Mouse (Mus musculus) Muller cell, postnatal 12 days (primary cell): Measurements from ENCODE around the gene B230307C23Rik.
"Not testable (repeated sequence)": the region's sequence is repeated elsewhere in the genome, so short reads cannot be mapped to it uniquely, and the experiment has no call there.

Source experiments
- DNase-seq: peaks from one replicate; pipeline ENCODE4 v3.0.0-alpha.2; 2015; ENCODE audit errors: inconsistent ontology term

B230307C23Rik gene

GRCm38 (mm10) chr16:98022081-98022480, 25.0 kb downstream of the B230307C23Rik start:
- DNase-seq: no peak

DNA sequence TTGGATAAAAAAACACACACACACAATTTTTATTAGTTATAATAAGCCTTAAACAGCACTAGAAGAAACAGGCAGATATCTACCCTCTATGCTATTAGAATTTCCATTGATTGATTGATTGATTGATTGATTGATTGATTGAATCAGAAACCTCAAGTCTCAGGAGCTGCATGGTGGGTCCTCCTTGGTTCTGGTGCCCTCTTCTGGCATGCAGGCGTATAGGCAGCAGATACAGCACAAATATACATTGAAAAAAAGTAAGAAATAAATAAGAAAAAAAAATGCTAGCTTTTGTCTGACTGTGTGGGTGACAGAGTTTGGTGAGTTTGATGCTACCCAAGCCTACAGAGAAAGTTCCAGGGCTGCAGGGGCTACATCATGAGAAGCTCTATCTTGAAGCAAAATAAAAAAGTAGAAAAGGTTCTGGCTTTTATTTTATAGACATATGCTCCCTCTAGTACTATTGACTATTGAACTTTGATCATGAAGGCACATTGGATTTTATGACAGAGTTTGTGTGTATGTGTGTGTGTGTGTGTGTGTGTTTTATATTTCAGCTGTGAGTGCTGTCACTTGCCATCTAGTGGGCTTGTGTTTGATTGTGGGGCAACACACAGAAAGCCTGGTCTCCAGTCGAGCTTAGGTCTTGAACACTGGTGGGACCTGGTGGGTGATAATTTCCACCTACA, 25.7 kb downstream of the B230307C23Rik start:
- DNase-seq: no peak

- DNase-seq: not testable (repeated sequence)
These were observed 29.1 kb downstream of the B230307C23Rik start for GRCm38 (mm10) chr16:98026186-98026585.

GRCm38 (mm10) chr16:98034971-98035370, 37.9 kb downstream of the B230307C23Rik start:
- DNase-seq: not testable (repeated sequence)

GRCm38 (mm10) chr16:98041676-98042075, 44.6 kb downstream of the B230307C23Rik start:
- peak; percentile 34 for DNase-seq

- DNase-seq: not testable (repeated sequence)
These were observed 82.3 kb downstream of the B230307C23Rik start for GRCm38 (mm10) chr16:98079382-98079781.

- DNase-seq: peak; percentile 0
These were observed 84.0 kb downstream of the B230307C23Rik start for GRCm38 (mm10) chr16:98081140-98081539.
